Mouse (Mus musculus) spleen, adult 2 months (tissue): ENCODE results near the gene Elovl7. TPM values are rescaled to one million over a fixed set of nuclear protein-coding genes. Genes with fewer than 3 reads are reported as not detected.
A peak's percentile ranks its signal among the peaks of the same experiment; 100 is the strongest.

Experiments used
- DNase-seq, 2 experiments: peaks; one replicate each; pipeline versions ENCODE4 v3.0.0 to v3.0.0-alpha.2; 2012 to 2021; ENCODE audit warnings: low spot score in 2 of 2, low read depth in 1 of 2
- H3K27ac ChIP-seq: fragments of 200-500 bp; 2 replicates; pipeline ENCODE4 v1.5.1; 2012; ENCODE audit warnings: low read length, inconsistent platforms; ENCODE audit not compliant: insufficient read depth
- H3K27me3 ChIP-seq: fragments of 200-500 bp; 2 replicates; pipeline ENCODE4 v1.6.1; 2012; ENCODE audit warnings: mild to moderate bottlenecking, moderate library complexity, low read length, inconsistent platforms; ENCODE audit not compliant: control insufficient read depth, insufficient read depth
- H3K36me3 ChIP-seq: fragments of 200-500 bp; 2 replicates; pipeline ENCODE4 v1.6.1; 2012; ENCODE audit warnings: mild to moderate bottlenecking, low read length, inconsistent platforms; ENCODE audit not compliant: control insufficient read depth, insufficient read depth
- H3K4me1 ChIP-seq: fragments of 200-500 bp; 2 replicates; pipeline ENCODE4 v1.6.1; 2011; ENCODE audit warnings: inconsistent platforms; ENCODE audit not compliant: control insufficient read depth, insufficient read depth, insufficient read length
- H3K4me3 ChIP-seq: fragments of 200-500 bp; 2 replicates; pipeline ENCODE4 v1.5.1; 2011; ENCODE audit warnings: mild to moderate bottlenecking, inconsistent platforms; ENCODE audit not compliant: insufficient read depth, insufficient read length; ENCODE audit errors: extremely low read depth
- CTCF ChIP-seq: fragments of 200-500 bp; IDR thresholded peaks from 2 replicates; pipeline ENCODE4 v1.5.1; 2011; ENCODE audit warnings: mild to moderate bottlenecking, inconsistent platforms; ENCODE audit not compliant: insufficient read depth, insufficient read length, insufficient replicate concordance; ENCODE audit errors: extremely low read depth
- POLR2A ChIP-seq: fragments of 200-500 bp; IDR thresholded peaks from 2 replicates; pipeline ENCODE4 v1.6.1; 2011; ENCODE audit warnings: low read depth, low read length, inconsistent platforms
- WGBS: fragments of 180-500 bp; shearing (Covaris S2); methylation state at CpG from one replicate; pipeline ENCODE4 v1.1.7; 2018; 5-methylcytosine and 5-hydroxymethylcytosine counted together
- polyA plus RNA-seq: library from polyadenylated mRNA; depleted of rRNA; stranded (reverse); fragments of >200 nt; gene quantifications from 2 replicates; pipeline ENCODE4 v1.2.3, GENCODE M21; 2012

The Elovl7 gene
- polyA plus RNA-seq, 1 experiment, result 0.37 TPM

DNA sequence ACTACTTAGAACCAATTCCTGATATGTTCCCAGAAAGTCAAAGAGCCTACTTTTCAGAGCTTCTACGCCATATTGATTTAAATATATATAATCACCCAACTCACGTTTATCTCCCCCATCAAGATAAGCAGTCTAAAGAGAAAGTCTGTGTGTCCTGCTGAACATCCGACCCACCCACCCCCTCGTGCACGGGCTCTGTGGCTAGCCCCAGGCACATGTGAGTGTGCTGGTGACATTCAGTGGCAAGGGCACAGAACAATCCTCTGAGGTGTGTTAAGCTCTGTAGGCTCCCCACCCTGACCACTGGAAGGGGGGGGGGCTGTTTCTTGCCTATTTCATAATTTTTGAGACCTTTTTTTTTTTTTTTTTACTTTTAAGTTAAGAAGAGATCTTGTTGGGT, 84.0 kb downstream of the Elovl7 start:
- H3K27ac ChIP-seq, result no peak overlapping the region
- no peak for TF ChIP-seq POLR2A
- no peak for TF ChIP-seq CTCF
- no peaks in the 10 kb centered on the region for H3K36me3 ChIP-seq
- DNase-seq, result no peak
- 69% methylated on average over 5 of the region's 5 CpGs for WGBS
- no peaks in the 10 kb centered on the region for H3K27me3 ChIP-seq
- peaks cover 5% of the 10 kb centered on the region for H3K4me1 ChIP-seq
- no peak overlapping the region for H3K4me3 ChIP-seq

DNA sequence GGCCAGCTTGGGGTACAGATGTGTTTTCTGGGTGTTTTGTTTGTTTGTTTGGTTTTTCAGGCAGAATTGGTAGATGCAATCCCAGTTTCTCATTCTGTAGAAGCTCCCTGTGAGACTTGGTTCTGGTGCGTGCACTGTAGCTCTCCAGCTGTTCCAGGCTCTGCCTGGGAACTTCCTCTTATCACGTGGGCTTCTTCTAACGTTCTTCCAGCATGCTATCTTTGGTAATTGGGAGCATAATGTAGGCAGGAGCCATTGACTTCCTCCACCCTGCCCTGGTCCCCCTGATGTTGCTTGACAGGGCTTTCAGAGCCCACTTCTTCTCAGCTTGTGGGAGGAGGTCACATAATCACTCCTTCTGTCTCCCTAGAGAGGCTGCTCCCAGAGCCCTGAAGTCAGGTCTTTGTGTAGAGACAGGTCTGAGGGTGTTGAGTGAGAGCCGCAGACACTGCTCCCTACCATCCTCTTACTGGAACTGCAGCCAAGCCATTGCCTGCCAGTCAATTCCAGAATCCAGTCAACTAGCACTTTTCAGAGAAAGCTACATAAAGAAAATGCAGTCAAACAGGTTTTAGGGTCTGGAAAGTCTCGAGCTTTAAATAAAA, 86.2 kb downstream of the Elovl7 start:
- no peak for DNase-seq
- Histone ChIP-seq H3K27me3 (no peaks in the 10 kb centered on the region), H3K27ac (no peak overlapping the region), H3K4me3 (no peak overlapping the region), H3K4me1 (peaks cover 7% of the 10 kb centered on the region), H3K36me3 (no peaks in the 10 kb centered on the region)
- 30% methylated on average over 5 of the region's 5 CpGs for WGBS
- TF ChIP-seq CTCF (no peak), POLR2A (no peak)

DNA sequence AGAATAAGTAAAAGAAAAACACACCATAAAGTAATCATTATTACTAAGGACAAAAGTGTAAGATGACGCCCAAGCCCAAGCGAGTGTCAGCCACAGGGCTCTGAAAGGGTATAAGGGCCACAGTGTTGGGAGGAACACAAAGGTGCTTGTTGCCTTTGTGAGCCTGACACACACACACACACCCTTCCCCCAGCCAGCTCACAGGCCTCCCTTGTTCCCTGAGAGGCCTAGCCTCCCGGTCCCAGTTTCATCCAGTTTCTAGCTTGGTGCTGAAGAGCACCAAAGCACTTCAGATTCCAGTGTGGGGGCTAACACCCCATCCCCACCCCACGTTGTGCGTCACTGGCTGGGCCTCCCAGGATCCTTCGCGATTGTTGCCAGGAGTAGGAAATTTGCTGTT, 87.2 kb downstream of the Elovl7 start:
- no peaks in the 10 kb centered on the region for H3K27me3 ChIP-seq
- 92% methylated on average over 7 of the region's 7 CpGs for WGBS
- H3K27ac ChIP-seq, result no peak overlapping the region
- no peak for DNase-seq
- peaks cover 7% of the 10 kb centered on the region for H3K4me1 ChIP-seq
- H3K36me3 ChIP-seq, result no peaks in the 10 kb centered on the region
- H3K4me3 ChIP-seq, result no peak overlapping the region
- TF ChIP-seq POLR2A (no peak), CTCF (no peak)

DNA sequence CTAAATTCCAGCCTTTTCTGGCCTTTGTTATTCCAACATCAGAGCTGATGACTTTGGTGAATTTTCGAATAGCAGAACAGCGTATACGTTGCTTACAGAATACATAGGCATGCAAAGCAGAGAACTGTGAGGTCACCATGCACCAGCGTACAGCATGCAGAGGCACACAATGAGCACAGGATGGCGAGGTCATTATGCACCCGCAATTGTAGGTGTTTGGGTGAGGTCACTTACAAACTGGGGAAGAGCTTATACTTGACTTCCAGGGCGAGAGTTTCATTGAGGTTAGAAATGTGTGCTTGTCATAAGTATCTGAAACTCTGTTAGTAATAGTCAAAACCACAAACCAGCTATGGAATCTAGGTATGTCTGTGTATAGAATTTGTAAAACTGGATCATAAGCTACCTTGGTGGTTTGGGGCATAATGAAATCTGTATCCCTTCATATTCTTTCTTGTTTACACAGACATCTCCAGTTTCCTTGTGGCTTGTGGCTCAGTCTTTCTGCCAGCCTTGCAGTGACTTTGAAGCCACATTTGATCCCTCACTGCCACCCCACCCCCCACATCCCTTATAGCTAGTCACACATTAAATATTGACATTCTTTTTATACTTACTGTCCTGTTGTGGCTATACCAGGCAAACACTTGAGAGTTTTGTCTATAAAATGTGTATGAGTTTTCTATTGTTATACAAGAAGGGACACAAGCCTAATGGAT, 88.9 kb downstream of the Elovl7 start:
- Histone ChIP-seq H3K27me3 (no peaks in the 10 kb centered on the region), H3K27ac (peak overlapping the region; percentile 63), H3K36me3 (no peaks in the 10 kb centered on the region), H3K4me3 (no peak overlapping the region), H3K4me1 (peaks cover 5% of the 10 kb centered on the region)
- WGBS, result 66% methylated on average over 7 of the region's 7 CpGs
- DNase-seq, result no peak
- TF ChIP-seq CTCF (no peak), POLR2A (no peak)

DNA sequence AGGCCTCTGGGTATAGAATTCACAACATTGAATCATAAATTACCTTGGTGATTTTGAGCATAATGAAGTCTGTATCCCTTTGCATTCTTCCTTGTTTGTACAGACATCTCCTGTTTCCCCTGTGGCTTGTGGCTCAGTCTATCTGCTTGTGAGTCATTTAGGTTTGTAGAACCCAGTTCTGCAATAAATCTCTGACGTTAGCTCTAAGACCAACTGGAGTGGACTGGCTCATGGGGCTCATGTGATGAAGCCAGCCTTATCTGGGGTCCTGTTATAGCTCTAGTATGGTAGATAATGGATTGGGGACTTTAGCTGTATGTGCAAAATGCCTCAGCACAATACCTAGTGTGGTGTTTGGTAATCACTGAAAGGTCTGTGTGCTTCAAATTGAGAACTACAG, 89.6 kb downstream of the Elovl7 start:
- no peaks in the 10 kb centered on the region for H3K36me3 ChIP-seq
- TF ChIP-seq CTCF (no peak), POLR2A (no peak)
- 51% methylated on average over 1 of the region's 1 CpGs for WGBS
- H3K27ac ChIP-seq, result peak overlapping the region; percentile 43; the same call in 1 of the 2 replicates
- no peak for DNase-seq
- no peaks in the 10 kb centered on the region for H3K27me3 ChIP-seq
- peaks cover 5% of the 10 kb centered on the region for H3K4me1 ChIP-seq
- no peak overlapping the region for H3K4me3 ChIP-seq

DNA sequence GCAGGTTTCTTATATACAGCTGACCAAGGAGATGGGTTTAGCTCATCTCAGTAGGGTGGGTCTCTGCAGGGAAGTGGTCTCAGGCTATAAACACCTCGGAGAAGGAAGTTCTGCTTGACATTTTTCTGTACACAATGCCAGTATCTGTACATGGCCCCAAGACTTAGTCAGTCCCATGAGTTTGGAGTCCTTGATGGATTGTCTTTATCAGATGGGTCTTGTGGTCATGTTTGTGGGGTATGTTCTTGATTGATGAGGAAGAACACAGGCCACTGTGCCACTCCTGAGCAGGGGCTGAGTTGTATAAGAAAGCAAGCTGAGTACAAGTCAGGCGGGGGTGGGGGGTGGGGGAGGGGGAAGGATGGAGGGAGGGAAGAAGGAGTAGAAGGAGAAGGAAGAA, 90.5 kb downstream of the Elovl7 start:
- no peaks in the 10 kb centered on the region for H3K36me3 ChIP-seq
- 21% methylated on average over 2 of the region's 2 CpGs for WGBS
- H3K4me1 ChIP-seq, result peaks cover 5% of the 10 kb centered on the region
- H3K4me3 ChIP-seq, result no peak overlapping the region
- no peak overlapping the region; the same call in 1 of the 2 replicates for H3K27ac ChIP-seq
- H3K27me3 ChIP-seq, result no peaks in the 10 kb centered on the region
- DNase-seq, result no peak
- TF ChIP-seq CTCF (no peak), POLR2A (no peak)

DNA sequence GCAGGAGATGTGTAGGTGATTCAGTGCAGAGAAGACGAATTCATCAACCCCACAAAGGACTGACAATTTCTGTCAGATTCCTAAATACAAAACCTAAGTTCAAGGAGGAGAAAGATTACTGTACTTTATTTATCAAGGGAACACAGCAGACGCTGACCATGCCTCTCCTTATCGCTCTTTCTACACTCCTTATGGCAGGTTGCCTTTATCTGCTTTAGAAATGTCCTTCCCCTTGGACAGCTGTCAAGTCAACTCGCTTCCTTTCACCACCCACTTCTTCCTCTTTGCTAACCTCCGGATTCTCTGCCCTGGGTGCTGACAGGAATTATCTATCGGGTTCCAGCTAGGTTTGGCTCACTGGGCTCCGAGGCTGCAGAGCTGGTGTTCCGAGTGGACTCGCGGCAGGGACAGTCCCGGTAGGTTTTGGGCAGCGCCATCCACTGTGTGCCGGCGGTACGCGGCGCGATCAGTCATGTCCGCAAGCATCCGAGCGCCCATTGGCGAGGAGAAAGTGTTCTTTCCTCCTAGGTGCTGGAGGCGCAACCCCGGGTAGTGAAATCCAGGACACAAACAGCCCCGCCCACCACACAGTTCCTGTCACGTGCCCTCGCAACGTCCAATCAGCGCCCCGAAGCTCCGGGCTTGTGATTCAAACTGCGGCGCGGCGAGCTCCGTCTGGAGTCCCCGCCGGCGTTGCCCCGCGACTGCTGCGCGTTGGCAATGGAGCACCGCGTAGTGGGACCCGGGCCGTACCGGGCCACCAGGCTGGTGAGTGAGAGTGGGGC, 101.7 kb downstream of the Elovl7 start, which contains the start of gene Depdc1b:
Gene Depdc1b, plus strand, starts transcription at position 631 of the 785 bp plus-strand sequence.
- peak; percentile 71 to 93 for DNase-seq
- H3K27me3 ChIP-seq, result no peaks in the 10 kb centered on the region
- H3K27ac ChIP-seq, result peak within 1 kb of the TSS; percentile 86
- H3K36me3 ChIP-seq, result no peaks in the 10 kb centered on the region
- under 1% methylated on average over 48 of the region's 48 CpGs for WGBS
- H3K4me3 ChIP-seq, result peak within 1 kb of the TSS; percentile 92
- 0 out of 2 replicates have a peak, but pooled peaks cover 2% of the 10 kb centered on the region for H3K4me1 ChIP-seq
- TF ChIP-seq CTCF, result no peak
- TF ChIP-seq POLR2A, result no peak
